8 mouse cellular contexts compared by ENCODE assay signal in the genomic region with DNA sequence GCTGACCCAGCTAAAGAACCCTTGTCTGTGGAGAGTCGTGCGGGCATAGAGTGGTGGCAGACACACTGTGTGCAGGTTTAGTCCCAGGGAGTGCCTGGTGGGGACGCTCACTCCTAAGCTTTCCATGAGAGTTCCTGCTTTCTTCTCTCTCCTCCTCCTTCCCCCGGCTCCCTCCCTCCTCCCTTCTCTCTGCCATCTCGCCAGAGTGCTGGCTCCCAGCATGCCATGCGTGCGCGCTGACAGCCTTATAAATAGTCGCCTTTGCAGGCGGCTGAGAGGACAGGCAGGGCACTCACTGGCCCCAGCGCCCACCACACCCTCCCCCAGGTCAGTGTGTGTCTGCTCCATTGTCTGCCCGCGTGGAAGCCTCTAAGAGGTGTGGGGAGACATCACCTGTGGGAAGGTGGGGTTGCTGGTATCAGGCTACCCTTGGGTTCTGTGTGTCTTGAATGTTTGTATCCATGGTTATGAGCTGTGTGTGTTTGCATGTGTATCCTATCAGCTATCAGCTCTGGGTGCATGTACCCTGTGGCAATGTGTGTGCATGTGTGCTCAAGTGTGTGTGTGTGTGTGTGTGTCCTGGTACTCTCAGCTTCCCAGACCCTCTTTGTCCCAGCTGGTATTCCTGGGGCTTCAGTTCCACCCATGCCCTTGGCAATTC. TPM values are rescaled to one million over a fixed set of nuclear protein-coding genes. Genes with fewer than 3 reads are reported as not detected.
DNase-seq lines count a peak whose midpoint lies in the region; ATAC-seq lines count a peak whose summit lies in the region.

No protein-coding gene starts in this region.

- no peaks in the 10 kb centered on the region for H3K27me3 ChIP-seq in hindbrain, embryonic 13.5 days
- no peaks in the 10 kb centered on the region for H3K27me3 ChIP-seq in lung, embryonic 15.5 days

- peak overlapping the region; percentile 59 for H3K4me2 ChIP-seq in hindbrain, embryonic 13.5 days
- H3K4me2 ChIP-seq in lung, embryonic 15.5 days = peak overlapping the region; percentile 48

- H3K27ac ChIP-seq in hindbrain, embryonic 13.5 days = peak overlapping the region; percentile 93
- peak overlapping the region; percentile 79 for H3K27ac ChIP-seq in lung, embryonic 15.5 days

- no peaks in the 10 kb centered on the region for H3K9me3 ChIP-seq in hindbrain, embryonic 13.5 days
- H3K9me3 ChIP-seq in lung, embryonic 15.5 days = no peaks in the 10 kb centered on the region

- peaks cover 77% of the 10 kb centered on the region for H3K4me1 ChIP-seq in hindbrain, embryonic 13.5 days (replicated peaks)
- peaks cover 78% of the 10 kb centered on the region for H3K4me1 ChIP-seq in lung, embryonic 15.5 days

- 2% methylated on average over 13 of the region's 13 CpGs for WGBS in hindbrain, embryonic 13.5 days
- WGBS in lung, embryonic 15.5 days = 2% methylated on average over 13 of the region's 13 CpGs

- H3K4me3 ChIP-seq in hindbrain, embryonic 13.5 days = peak overlapping the region; percentile 39
- H3K4me3 ChIP-seq in lung, embryonic 15.5 days = peak overlapping the region; percentile 15

- peak overlapping the region; percentile 75 for H3K9ac ChIP-seq in hindbrain, embryonic 13.5 days
- peak overlapping the region; percentile 29; the same call in 1 of the 2 replicates for H3K9ac ChIP-seq in lung, embryonic 15.5 days

- no peaks in the 10 kb centered on the region for H3K36me3 ChIP-seq in hindbrain, embryonic 13.5 days
- no peaks in the 10 kb centered on the region for H3K36me3 ChIP-seq in lung, embryonic 15.5 days

- DNase-seq in NIH3T3 (ENCODE audit: low read depth) = peak; percentile 74
- DNase-seq in cerebellum, adult 9-11 months = peak; percentile 93
- peak; percentile 83 for DNase-seq in frontal cortex, postnatal 14 days (ENCODE audit: low spot score in 2 of 2)
- peak; percentile 80 to 87 for DNase-seq in layer of hippocampus, postnatal 14 days (ENCODE audit: low spot score in 2 of 2)
- DNase-seq in right cerebral cortex, adult 18-20 months = peak; percentile 94
- DNase-seq in T-cell, adult 2 months (ENCODE audit: low spot score) = no peak

- ATAC-seq in hindbrain, embryonic 13.5 days (ENCODE audit: low FRiP score) = peak; percentile 70
- ATAC-seq in lung, embryonic 15.5 days (ENCODE audit: borderline replicate concordance, extremely low read depth, low FRiP score, low TSS enrichment) = peak; percentile 16; the same call in 1 of the 2 replicates

RNA-seq across cellular contexts. Expression of gene Ak1, which starts 3.8 kb away (rescaled TPM):
- polyA plus RNA-seq in hindbrain, embryonic 13.5 days (2015; fragmentation: Nextera tagmentation; extraction: Ambion mirVana) = 68.9 and 71.5 TPM in 2 replicates
- 100 to 1,000 TPM; 124 to 125 TPM for total RNA-seq in layer of hippocampus, postnatal 14 days (2021)
- polyA plus RNA-seq in lung, embryonic 15.5 days (2015; fragmentation: Nextera tagmentation; extraction: Ambion mirVana) = 53.6 and 60.6 TPM in 2 replicates

RNA-seq across cellular contexts. Expression of gene Eng, which starts 21.1 kb away (rescaled TPM):
- 29.0 and 29.2 TPM in 2 replicates for polyA plus RNA-seq in hindbrain, embryonic 13.5 days (2015; fragmentation: Nextera tagmentation; extraction: Ambion mirVana)
- total RNA-seq in layer of hippocampus, postnatal 14 days (2021) = 10 to 100 TPM; 27.0 to 28.8 TPM
- polyA plus RNA-seq in lung, embryonic 15.5 days (2015; fragmentation: Nextera tagmentation; extraction: Ambion mirVana) = 102 and 107 TPM in 2 replicates

RNA-seq across cellular contexts. Expression of gene St6galnac6, which starts 25.8 kb away (rescaled TPM):
- polyA plus RNA-seq in hindbrain, embryonic 13.5 days (2015; fragmentation: Nextera tagmentation; extraction: Ambion mirVana) = 13.1 and 13.5 TPM in 2 replicates
- 100 to 1,000 TPM in 1 of 2 experiments, 10 to 100 TPM in 1; 99.0 to 106 TPM for total RNA-seq in layer of hippocampus, postnatal 14 days (2021)
- polyA plus RNA-seq in lung, embryonic 15.5 days (2015; fragmentation: Nextera tagmentation; extraction: Ambion mirVana) = 25.0 and 26.2 TPM in 2 replicates

RNA-seq across cellular contexts. Expression of gene St6galnac4, which starts 38.4 kb away (rescaled TPM):
- 22.8 and 23.4 TPM in 2 replicates for polyA plus RNA-seq in hindbrain, embryonic 13.5 days (2015; fragmentation: Nextera tagmentation; extraction: Ambion mirVana)
- total RNA-seq in layer of hippocampus, postnatal 14 days (2021) = 10 to 100 TPM; 41.7 to 42.1 TPM
- polyA plus RNA-seq in lung, embryonic 15.5 days (2015; fragmentation: Nextera tagmentation; extraction: Ambion mirVana) = 25.9 and 26.1 TPM in 2 replicates

RNA-seq across cellular contexts. Expression of gene 9430097D07Rik, which starts 49.9 kb away (rescaled TPM):
- polyA plus RNA-seq in hindbrain, embryonic 13.5 days (2015; fragmentation: Nextera tagmentation; extraction: Ambion mirVana) = 0.53 and 0.56 TPM in 2 replicates
- total RNA-seq in layer of hippocampus, postnatal 14 days (2021) = under 1 TPM; 0.44 to 0.93 TPM
- polyA plus RNA-seq in lung, embryonic 15.5 days (2015; fragmentation: Nextera tagmentation; extraction: Ambion mirVana) = 0.29 TPM in 1 of 2 replicates, not detected in the other
